Mouse (Mus musculus): ENCODE results near the gene Mki67.
A peak's percentile ranks its signal among the peaks of the same experiment; 100 is the strongest.
"Not testable (repeated sequence)": the region's sequence is repeated elsewhere in the genome, so short reads cannot be mapped to it uniquely, and the experiment has no call there.

Mki67 gene

DNA sequence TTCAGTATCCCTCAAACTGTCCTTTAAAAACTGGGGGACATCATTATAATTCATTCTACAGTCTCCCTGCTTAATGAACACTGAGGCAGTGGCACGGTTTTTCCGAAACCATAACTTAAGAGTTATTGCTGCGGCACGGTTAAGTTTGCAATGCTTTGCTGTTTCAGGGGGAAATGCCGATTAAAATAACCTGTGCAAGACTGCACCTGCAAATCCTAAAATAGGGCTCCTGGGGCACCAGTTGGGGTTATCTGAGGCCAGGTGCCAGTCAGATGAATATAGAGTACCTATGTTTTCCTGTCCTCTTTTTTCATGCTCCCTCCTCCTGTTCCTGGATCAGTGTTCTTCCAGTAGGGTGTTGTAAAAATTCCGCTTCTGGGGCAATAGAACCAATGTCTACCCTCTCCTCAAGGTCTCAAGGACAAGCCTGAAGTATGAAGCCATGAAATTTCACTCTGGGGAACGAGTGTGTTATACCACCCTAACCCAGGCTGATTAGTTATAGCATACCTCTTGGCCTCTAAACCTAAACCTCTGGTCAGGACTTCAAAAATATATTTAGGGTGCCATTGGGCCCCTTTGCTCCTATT is 902 bp upstream of the Mki67 start:
- no peak for DNase-seq (ENCODE audit: low spot score in 2 of 2)

DNA sequence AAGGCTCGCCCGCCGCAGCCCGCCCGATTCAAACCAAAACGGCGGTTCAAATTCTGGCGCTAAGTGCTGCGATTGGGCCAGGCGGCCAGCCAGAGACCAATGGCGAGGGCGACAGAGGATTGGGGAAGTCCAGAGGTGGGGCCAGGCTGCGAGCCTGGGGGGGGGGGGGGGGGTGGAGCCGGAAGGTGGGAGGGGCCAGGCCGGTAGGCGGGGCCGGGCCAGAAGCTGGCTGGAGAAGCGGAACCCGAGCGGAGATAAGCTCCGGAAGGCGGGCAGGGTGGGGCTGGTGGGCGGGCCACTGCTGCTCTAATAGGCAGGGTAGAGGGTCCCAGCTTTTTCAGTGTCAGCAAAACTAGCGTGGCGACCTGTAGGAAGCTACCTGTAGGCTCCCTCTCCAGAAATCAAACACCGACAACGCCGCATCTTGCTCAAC is 300 bp upstream of the Mki67 start:
- DNase-seq (ENCODE audit: low spot score in 2 of 2) = peak; percentile 61 to 73

DNA sequence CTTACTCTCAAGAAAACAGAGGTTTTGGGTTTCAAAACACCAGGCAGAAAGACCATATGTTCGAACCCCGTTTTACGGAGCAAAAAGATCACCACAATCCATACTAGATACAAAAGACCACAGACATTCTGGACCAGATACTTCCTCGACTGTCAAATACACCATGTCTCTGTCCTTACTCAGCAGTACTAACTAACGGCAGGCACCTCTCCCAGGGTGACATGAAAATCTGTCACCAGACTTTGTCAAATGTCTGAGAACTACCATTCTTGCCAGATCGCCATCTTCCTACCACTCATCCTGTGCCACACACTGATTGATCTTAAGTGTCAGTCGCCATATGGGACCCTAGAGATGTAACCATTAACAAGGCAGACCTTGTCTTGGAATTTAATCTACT is 995 bp downstream of the Mki67 start:
- DNase-seq (ENCODE audit: low spot score in 2 of 2) = no peak

DNA sequence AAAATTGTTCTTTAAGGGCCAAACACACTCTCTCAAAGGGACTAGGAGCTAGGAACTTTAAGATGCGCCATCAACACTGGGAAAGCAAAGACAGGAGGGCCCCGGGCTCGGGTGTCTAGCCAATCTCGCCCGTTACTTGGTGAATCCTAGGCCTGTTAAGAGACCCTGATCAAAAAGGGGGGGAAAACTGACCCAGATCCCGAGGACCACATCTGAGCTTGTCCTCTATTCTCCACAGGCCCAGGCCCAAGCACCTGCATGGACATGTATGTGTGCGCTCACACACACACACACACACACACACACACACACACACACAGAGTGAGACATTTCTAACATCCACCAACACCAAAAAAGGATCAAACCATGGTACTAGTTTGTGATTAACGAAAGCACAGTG is 2.8 kb downstream of the Mki67 start:
- no peak for DNase-seq (ENCODE audit: low spot score in 2 of 2)

DNA sequence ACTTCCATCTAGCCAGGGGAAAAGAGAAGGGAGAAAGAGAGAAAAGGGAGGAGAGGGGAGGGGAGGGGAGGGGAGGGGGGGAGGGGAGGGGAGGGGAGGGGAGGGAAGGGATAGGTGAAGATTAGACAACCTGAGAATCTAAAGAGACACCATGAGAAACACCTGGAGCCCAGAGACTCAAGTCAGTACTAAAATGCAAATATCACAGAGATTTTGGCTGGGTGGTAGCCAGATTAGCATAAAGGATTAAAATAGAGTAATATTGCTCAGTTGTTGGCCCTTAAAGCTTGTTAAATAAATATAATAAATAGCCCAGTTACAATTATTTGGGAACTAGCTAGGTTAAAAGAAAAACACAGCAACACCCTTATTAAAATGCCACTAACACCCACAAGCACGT is 3.6 kb downstream of the Mki67 start:
- DNase-seq (ENCODE audit: low spot score in 2 of 2) = no peak

DNA sequence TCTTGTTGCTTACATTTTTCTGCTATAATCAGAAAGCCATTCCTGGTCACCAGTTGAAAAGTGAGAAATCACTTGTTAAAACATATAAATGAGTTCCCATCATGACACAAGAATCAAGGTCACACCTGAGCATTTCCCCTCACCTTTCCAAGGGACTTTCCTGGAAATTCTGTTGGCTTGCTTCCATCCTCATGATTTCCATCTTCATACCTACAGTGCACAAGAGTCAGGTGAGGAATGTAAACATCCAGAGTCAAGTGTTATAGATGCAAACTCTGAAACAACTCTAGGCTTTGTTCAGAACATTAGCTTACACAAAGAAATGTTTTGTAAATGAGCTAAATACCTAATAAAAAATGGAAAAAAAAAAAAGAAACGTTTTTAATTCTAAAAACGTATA is 5.5 kb downstream of the Mki67 start:
- no peak for DNase-seq (ENCODE audit: low spot score in 2 of 2)

DNA sequence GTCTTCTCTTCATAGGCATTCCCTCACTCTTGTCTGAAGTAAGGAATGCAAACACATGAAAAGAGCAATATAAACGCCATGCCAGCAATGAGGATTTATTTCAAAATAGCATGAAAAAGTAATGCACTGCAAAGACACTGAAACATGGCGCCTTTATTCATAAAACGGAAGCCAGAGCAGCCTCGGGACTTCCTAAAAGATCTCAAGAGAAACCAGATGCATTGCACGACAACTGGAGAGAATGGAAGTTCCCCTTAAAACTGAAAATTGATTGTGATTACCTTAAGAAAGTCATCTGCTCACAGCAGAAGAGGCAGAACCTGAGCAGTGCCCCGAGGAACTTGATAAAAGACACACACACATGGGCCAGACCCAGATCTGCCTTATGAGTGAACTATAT is 10.4 kb downstream of the Mki67 start:
- DNase-seq (ENCODE audit: low spot score in 2 of 2) = no peak

DNA sequence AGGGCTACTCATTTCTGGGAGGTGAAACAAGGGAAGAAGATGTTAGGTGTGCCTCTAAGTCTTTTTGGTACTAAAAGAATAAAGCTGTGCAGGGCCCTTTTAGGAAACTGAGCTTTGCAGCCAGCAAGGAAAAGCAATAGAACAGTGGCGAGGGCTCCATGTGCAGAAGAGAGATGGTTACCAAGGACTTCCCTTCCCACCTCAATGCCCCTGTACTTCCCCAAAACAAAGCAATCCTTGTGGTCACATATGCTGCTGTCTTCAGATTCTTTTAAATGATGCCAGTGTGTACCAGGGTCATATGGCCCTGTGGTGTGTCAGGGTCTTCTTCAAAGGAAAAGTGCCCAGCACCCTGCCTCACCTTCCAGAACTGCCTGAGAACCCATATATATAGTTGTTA is 11.1 kb downstream of the Mki67 start:
- DNase-seq (ENCODE audit: low spot score in 2 of 2) = no peak

DNA sequence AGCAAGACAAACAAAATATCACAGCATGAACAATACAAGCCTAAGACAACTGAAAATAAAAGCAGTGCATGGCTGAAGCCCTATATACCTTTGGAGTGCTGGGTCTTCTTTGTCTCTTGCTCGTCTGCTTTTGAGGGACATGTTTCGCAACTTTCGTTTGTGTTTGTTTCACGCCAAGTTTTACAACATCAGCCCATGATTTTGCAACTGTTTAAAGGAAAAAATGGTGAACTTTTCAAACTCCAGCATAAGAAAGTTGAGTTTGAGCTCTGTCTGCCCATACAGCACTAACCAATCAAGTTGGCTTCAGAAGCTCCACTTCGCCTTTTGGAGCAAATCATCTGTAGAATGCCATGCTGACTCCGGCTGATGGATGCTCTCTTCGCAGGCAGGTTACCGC is 11.9 kb downstream of the Mki67 start:
- DNase-seq (ENCODE audit: low spot score in 2 of 2) = no peak

DNA sequence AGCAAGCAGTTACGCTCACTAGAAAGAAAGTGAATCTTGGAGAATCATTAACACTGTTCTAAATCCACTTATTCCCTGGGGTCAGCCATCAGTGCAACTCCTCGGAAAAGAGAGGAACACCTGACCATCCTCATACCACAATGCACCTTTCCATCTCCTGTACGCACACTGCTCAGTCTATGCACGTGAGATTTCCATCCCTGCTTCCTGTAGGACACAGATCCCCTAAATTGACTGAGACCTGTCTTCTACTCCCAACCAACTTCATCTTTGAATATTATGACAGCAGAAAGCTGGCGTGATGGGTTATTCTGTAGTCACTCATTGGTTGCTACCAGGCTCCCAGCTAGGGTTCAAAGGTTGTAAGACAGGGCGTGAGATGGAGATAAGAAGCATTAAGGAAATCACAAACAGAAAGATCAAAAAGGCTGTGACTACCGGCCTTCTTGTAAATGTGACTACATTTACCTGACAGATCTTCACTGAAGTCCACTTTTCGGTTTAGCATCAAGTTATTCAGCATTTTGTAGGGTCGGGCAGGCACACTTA is 12.5 kb downstream of the Mki67 start:
- DNase-seq (ENCODE audit: low spot score in 2 of 2) = no peak

DNA sequence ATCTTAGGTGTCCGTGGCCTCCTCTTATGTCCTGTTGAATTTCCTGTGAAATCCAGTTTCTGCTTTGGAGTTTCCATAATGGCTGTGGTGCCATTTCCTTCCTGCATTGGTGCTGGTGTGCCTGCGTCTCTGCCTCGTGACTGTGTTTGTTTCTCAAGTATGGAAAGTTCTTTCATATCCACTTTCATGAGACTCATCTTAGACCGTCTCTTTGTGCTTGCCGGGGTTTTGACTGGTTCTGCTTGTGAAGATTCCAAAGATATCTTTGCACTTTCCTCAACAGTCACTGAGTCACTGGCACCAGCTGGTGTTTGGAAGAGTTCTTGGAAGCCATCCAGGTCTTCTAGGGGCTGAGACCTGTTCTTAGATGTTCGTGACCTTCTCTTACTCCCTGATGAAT is 16.8 kb downstream of the Mki67 start:
- DNase-seq (ENCODE audit: low spot score in 2 of 2) = peak in 1 of 2 experiments; percentile 23

DNA sequence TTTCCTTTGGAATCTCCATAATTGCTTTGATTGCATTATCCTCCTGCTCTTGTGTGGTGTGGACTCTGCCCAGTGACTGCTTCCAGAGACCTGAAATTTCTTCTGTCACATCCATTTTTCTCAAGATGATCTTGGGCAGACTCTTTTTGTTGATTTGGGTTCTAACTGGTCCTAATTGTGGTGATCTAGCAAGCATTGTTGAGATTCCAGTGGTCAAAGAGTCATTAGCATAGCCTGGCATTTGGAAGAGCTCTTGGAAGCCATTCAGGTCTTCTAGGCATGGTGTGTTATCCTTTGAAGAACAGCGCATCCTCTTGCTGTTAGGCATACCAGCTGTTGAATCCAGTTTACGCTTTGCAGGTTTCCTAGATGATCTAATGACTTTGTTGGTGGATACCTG is 17.8 kb downstream of the Mki67 start:
- DNase-seq (ENCODE audit: low spot score in 2 of 2) = no peak

DNA sequence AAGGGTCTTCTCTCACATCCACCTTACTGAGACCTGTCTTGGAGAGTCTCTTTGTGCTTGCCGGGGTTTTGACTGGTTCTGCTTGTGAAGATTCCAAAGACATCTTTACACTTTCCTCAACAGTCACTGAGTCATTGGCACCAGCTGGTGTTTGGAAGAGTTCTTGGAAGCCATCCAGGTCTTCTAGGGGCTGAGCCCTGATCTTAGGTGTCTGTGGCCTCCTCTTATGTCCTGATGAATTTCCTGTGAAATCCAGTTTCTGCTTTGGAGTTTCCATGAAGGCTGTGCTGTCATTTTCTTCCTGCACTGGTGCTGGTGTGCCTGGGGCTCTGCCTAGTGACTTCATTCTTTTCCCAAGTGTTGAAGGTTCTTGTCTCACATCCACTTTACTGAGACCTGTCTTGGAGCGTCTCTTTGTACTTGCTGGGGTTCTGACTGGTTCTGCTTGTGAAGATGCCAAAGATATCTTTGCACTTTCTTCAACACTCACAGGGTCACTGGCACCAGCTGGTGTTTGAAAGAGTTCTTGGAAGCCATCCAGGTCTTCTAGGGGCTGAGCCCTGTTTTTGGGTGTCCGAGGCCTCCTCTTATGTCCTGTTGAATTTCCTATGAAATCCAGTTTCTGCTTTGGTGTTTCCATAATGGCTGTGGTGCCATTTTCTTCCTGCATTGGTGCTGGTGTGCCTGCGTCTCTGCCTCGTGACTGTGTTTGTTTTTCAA is 19.0 kb downstream of the Mki67 start:
- not testable (repeated sequence) for DNase-seq (ENCODE audit: low spot score in 2 of 2)

DNA sequence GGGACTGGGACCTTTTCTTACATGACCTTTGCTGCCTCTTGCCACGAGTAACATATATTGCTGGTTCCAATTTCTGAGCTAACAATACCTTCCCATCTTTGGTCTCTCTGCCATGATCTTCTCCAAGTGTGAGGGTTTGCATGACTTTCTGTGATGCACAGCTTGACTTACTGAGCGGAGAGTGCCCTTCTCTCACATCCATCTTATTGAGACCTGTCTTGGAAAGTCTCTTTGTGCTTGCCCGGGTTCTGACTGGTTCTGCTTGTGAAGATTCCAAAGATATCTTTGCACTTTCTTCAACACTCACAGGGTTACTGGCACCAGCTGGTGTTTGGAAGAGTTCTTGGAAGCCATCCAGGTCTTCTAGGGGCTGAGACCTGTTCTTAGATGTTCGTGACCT is 20.0 kb downstream of the Mki67 start:
- no peak for DNase-seq (ENCODE audit: low spot score in 2 of 2)

DNA sequence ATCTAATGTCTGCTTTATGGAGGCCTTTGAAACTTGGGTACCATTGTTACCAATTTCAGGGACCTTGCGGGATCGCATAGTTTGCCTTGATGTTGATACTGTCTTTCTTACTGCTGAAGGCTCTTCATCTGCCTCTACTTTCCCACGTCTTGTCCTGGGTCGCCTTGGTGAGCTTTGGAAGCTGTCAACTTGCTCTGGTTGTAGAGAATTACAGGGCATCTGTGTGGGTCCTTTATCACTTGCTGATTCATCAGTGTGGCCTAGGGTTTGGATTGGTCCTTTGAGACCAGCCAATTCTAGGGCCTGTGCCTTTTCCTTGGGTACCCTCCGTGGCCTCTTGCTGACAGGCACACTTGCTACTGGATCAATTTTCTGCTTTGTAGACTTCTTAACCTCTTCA is 21.4 kb downstream of the Mki67 start:
- DNase-seq (ENCODE audit: low spot score in 2 of 2) = no peak

DNA sequence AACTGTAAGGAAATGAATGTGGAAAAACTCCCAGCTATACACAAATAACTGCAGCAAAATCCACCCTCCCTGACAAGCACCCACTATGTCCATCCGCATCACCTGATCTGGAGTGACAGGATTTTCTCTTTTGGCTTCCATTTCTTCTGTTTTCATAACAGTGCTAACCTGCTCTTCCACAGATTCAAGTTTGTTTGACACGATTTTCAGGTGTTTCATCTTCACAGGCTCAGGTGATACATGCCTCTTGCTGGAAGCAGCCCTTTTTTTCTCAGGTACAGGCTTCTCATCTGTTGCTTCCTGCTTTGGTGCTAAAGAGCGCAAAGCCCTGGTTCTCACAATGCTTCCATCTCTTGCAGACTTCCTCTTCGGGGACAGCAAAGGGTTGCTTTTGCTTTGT is 22.0 kb downstream of the Mki67 start:
- no peak for DNase-seq (ENCODE audit: low spot score in 2 of 2)

DNA sequence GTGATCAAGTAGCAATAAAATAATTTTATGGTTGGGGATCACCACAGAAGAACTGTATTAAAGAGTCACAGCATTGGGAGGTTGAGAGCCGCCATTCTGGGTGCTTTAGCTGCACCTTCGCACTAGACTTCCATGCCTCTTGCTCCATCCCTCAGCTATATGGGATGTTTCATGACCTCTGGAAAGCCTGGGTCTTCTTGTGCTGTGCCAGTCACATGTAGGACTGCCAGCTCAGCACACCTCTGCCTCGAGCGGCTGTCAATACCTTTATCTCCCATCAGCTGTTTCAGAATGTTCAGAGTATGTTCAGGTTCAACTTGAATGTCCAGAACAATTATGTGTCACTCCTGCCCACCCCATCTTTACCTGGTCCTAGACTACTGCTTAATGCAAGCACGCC is 24.2 kb downstream of the Mki67 start:
- no peak for DNase-seq (ENCODE audit: low spot score in 2 of 2)

DNA sequence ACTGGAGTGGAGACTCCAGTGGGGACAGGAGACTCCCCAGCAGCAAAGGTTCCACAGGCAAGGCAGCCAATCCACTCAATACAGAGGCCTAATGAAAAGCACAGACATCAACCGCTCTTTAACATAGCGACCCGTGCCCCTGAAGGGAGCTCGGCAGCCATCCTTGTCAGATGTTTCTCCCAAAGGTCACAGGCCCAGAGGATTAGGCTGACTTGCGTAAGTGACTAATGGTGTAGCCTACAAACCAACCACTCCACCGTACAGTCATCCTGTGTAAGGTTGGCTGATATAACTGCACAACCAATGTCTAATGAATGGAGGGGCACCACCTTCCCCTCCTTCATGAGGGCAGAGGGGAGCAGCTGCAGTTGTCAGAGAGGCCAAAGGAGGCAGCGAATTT is 26.8 kb downstream of the Mki67 start:
- DNase-seq (ENCODE audit: low spot score in 2 of 2) = no peak

DNA sequence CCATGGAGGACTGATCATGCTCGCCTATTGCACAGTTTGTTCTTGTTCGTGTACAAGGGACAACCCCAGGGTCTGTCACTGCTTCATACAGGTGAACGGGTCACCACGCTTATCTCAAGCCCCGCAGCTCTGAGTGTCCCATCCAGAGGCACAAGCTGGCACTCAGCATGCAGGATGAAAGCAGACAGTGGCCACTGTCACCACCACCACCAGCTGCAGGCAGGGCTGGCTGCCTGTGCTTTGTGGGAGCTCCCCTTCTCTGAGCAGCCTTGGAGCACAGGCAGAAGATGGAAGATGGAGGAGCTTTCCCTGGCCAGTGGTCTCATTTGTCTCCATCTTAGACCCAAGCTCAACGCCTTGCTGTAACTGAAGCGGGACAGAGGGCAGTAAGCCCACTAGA is 31.2 kb downstream of the Mki67 start:
- no peak for DNase-seq (ENCODE audit: low spot score in 2 of 2)

DNA sequence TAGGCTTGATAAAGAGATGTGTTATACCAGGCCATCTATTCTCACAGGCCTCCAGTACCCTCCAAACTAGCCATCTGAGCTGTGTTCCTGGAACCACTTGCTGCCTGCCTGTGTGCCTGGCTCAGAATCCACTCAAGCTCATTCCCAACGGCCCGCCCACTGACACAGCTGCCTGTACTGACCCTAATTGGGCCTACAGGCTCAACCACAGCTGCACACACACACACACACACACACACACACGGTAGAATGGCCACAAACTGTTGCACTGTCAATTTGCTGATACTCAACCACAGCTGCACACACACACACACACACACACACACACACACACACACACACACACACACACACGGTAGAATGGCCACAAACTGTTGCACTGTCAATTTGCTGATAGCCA is 32.1 kb downstream of the Mki67 start:
- DNase-seq (ENCODE audit: low spot score in 2 of 2) = not testable (repeated sequence)

DNA sequence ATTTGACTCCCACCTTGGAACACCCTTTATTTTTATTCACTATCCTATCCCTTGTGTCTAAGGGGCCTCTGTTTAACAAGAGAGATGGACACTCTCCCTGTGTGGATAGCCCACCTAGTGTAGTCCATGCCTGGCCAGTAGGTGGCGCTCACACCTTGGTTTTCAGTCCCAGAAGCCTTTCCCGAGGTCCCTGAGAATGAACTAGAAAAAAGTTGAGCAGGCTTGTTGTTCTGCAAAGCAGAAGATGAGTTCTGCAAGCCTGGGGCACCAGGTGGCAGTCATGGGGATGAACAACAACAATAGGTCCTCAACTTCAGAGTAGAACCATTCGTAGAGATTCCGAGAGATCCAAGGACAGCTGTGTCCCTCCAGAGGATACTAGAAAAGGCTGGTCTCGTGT is 35.8 kb downstream of the Mki67 start:
- peak; percentile 10 to 22 for DNase-seq (ENCODE audit: low spot score in 2 of 2)

DNA sequence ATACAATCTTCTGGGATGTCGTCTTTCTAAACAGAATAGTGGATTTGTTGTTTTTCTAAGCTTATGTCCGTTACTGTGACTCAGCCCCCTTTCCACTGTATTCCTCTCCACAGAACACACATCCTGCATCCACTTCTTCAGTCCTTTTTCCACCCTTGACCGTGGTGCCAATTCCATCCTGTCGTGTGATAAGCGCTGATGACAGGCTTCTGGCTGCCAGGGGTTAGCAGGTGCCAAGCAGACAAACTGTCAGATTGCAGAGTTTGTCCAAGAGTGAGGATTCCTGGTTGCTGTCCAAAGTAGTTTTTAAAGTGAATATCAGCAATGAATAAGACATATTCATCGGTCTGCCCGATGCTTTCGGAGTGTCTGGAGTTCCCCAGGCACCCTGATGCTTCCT is 39.4 kb downstream of the Mki67 start:
- no peak for DNase-seq (ENCODE audit: low spot score in 2 of 2)

DNA sequence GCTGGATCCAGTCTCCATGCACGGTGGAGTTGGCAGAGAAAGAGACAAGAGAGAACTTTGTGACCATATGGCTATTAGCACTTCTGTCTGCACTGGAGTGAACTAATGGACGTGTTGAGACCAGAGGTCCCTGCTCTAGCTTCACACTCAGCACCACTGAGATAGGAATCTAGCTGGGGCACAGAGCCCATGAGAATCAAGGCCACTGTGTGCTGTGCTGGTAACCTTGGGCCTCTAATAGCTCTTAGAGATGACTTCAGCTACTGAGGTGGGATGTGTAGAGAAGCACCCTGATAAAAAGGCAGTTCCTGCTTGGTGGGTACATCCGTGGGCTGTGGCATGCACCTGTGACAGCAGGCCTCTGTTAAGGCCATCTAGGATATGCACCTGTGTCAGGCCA is 42.6 kb downstream of the Mki67 start:
- DNase-seq (ENCODE audit: low spot score in 2 of 2) = no peak

Measured in frontal cortex, postnatal 36 days (tissue).